Mouse (Mus musculus) embryonic facial prominence, embryonic 13.5 days (tissue): ENCODE data around the gene Asic2. TPM values are rescaled to one million over a fixed set of nuclear protein-coding genes. Genes with fewer than 3 reads are reported as not detected.

Experiments used
- ATAC-seq: fragments of 200-750 bp; cut with Nextera tagmentation; 2 replicates; pipeline ENCODE4 v1.8.0; 2017; ENCODE audit warnings: low read depth; ENCODE audit not compliant: insufficient number of reproducible peaks, insufficient read depth, low FRiP score, low TSS enrichment
- H3K27ac ChIP-seq: fragments of 300-500 bp; sonication (generic); 2 replicates; pipeline ENCODE4 v1.5.1; 2015; ENCODE audit warnings: moderate library complexity, mild to moderate bottlenecking, inconsistent platforms
- H3K27me3 ChIP-seq: fragments of 300-500 bp; sonication (generic); 2 replicates; pipeline ENCODE4 v1.6.1; 2015; ENCODE audit warnings: mild to moderate bottlenecking, inconsistent platforms
- H3K36me3 ChIP-seq: fragments of 300-500 bp; sonication (generic); 2 replicates; pipeline ENCODE4 v1.6.1; 2015; ENCODE audit warnings: mild to moderate bottlenecking, inconsistent platforms
- H3K4me1 ChIP-seq: fragments of 300-500 bp; sonication (generic); 2 replicates; pipeline ENCODE4 v1.6.1; 2015; ENCODE audit warnings: inconsistent platforms
- H3K4me2 ChIP-seq: fragments of 300-500 bp; sonication (generic); 2 replicates; pipeline ENCODE4 v1.6.1; 2015; ENCODE audit warnings: moderate library complexity, mild to moderate bottlenecking, inconsistent platforms
- H3K4me3 ChIP-seq: fragments of 300-500 bp; sonication (generic); 2 replicates; pipeline ENCODE4 v1.5.1; 2015; ENCODE audit warnings: mild to moderate bottlenecking, inconsistent platforms
- H3K9ac ChIP-seq: fragments of 300-500 bp; sonication (generic); 2 replicates; pipeline ENCODE4 v1.6.1; 2015; ENCODE audit warnings: mild to moderate bottlenecking, inconsistent platforms
- H3K9me3 ChIP-seq: fragments of 300-500 bp; sonication (generic); 2 replicates; pipeline ENCODE4 v1.6.1; 2016; ENCODE audit warnings: inconsistent platforms
- WGBS: fragments of 180-500 bp; shearing (Covaris S2); methylation state at CpG from one replicate; pipeline ENCODE4 v1.1.7; 2015; ENCODE audit warnings: mixed read lengths; 5-methylcytosine and 5-hydroxymethylcytosine counted together
- polyA plus RNA-seq: library from polyadenylated mRNA; unstranded; fragments of >200 nt; fragmentation: Nextera tagmentation; extraction: Ambion mirVana; gene quantifications from 2 replicates; pipeline ENCODE4 v1.2.1, GENCODE M21; 2015

Gene Asic2
- polyA plus RNA-seq, 1 experiment from 2014 or later: 0.60 TPM

- WGBS: 81% methylated on average over 6 of the region's 6 CpGs
- Histone ChIP-seq H3K36me3 (no peaks in the 10 kb centered on the region), H3K4me1 (no peaks in the 10 kb centered on the region), H3K9ac (no peak overlapping the region), H3K27me3 (no peaks in the 10 kb centered on the region), H3K4me2 (no peak overlapping the region), H3K4me3 (no peak overlapping the region), H3K9me3 (no peaks in the 10 kb centered on the region), H3K27ac (no peak overlapping the region)
- no peak for ATAC-seq
Observed at GRCm38 (mm10) chr11:81110049-81110448, 858.2 kb downstream of the Asic2 start.

GRCm38 (mm10) chr11:81106949-81107348, 861.3 kb downstream of the Asic2 start:
- no peak for ATAC-seq
- H3K27ac ChIP-seq: no peak overlapping the region
- no peak overlapping the region for H3K9ac ChIP-seq
- H3K9me3 ChIP-seq: no peaks in the 10 kb centered on the region
- no peaks in the 10 kb centered on the region for H3K27me3 ChIP-seq
- WGBS: 91% methylated on average over 1 of the region's 1 CpGs
- H3K4me1 ChIP-seq: no peaks in the 10 kb centered on the region
- H3K4me3 ChIP-seq: no peak overlapping the region
- H3K36me3 ChIP-seq: no peaks in the 10 kb centered on the region
- no peak overlapping the region for H3K4me2 ChIP-seq

GRCm38 (mm10) chr11:81100829-81101228, 867.4 kb downstream of the Asic2 start:
- Histone ChIP-seq H3K9ac (no peak overlapping the region), H3K4me3 (no peak overlapping the region), H3K4me1 (no peaks in the 10 kb centered on the region), H3K27me3 (no peaks in the 10 kb centered on the region), H3K4me2 (no peak overlapping the region), H3K27ac (no peak overlapping the region), H3K36me3 (no peaks in the 10 kb centered on the region), H3K9me3 (no peaks in the 10 kb centered on the region)
- ATAC-seq: no peak
- 81% methylated on average over 6 of the region's 6 CpGs for WGBS

GRCm38 (mm10) chr11:81096011-81096410, 872.2 kb downstream of the Asic2 start:
- H3K27ac ChIP-seq: no peak overlapping the region
- H3K4me2 ChIP-seq: no peak overlapping the region
- no peaks in the 10 kb centered on the region for H3K36me3 ChIP-seq
- H3K9ac ChIP-seq: no peak overlapping the region
- H3K9me3 ChIP-seq: no peaks in the 10 kb centered on the region
- H3K27me3 ChIP-seq: no peaks in the 10 kb centered on the region
- no peaks in the 10 kb centered on the region for H3K4me1 ChIP-seq
- ATAC-seq: no peak
- H3K4me3 ChIP-seq: no peak overlapping the region
- 80% methylated on average over 6 of the region's 6 CpGs for WGBS

- H3K4me2 ChIP-seq: no peak overlapping the region
- WGBS: 52% methylated on average over 8 of the region's 8 CpGs
- H3K9ac ChIP-seq: no peak overlapping the region
- no peaks in the 10 kb centered on the region for H3K27me3 ChIP-seq
- H3K27ac ChIP-seq: no peak overlapping the region
- no peaks in the 10 kb centered on the region for H3K9me3 ChIP-seq
- ATAC-seq: no peak
- H3K4me3 ChIP-seq: no peak overlapping the region
- no peaks in the 10 kb centered on the region for H3K4me1 ChIP-seq
- no peaks in the 10 kb centered on the region for H3K36me3 ChIP-seq
Observed at GRCm38 (mm10) chr11:81094581-81094980, 873.7 kb downstream of the Asic2 start.

- Histone ChIP-seq H3K36me3 (no peaks in the 10 kb centered on the region), H3K27ac (no peak overlapping the region), H3K4me1 (no peaks in the 10 kb centered on the region), H3K4me3 (no peak overlapping the region), H3K9ac (no peak overlapping the region), H3K9me3 (no peaks in the 10 kb centered on the region), H3K4me2 (no peak overlapping the region), H3K27me3 (no peaks in the 10 kb centered on the region)
- ATAC-seq: no peak
- WGBS: 79% methylated on average over 2 of the region's 2 CpGs
Observed at GRCm38 (mm10) chr11:81092161-81092560, 876.1 kb downstream of the Asic2 start.

- Histone ChIP-seq H3K4me3 (no peak overlapping the region), H3K27ac (no peak overlapping the region), H3K36me3 (no peaks in the 10 kb centered on the region), H3K4me2 (no peak overlapping the region), H3K27me3 (no peaks in the 10 kb centered on the region), H3K4me1 (peaks cover 12% of the 10 kb centered on the region), H3K9me3 (no peaks in the 10 kb centered on the region), H3K9ac (no peak overlapping the region)
- 73% methylated on average over 4 of the region's 4 CpGs for WGBS
- no peak for ATAC-seq
Observed at GRCm38 (mm10) chr11:81083822-81084221, 884.4 kb downstream of the Asic2 start.

GRCm38 (mm10) chr11:81080076-81080805, 888.0 kb downstream of the Asic2 start:
- Histone ChIP-seq H3K4me2 (no peak overlapping the region), H3K4me3 (no peak overlapping the region), H3K36me3 (no peaks in the 10 kb centered on the region), H3K27me3 (no peaks in the 10 kb centered on the region), H3K4me1 (peaks cover 14% of the 10 kb centered on the region), H3K9me3 (no peaks in the 10 kb centered on the region), H3K9ac (no peak overlapping the region), H3K27ac (no peak overlapping the region)
- WGBS: 68% methylated on average over 11 of the region's 11 CpGs
- no peak for ATAC-seq

- Histone ChIP-seq H3K9me3 (no peaks in the 10 kb centered on the region), H3K9ac (no peak overlapping the region), H3K4me3 (no peak overlapping the region), H3K4me2 (no peak overlapping the region), H3K27ac (no peak overlapping the region), H3K4me1 (peaks cover 14% of the 10 kb centered on the region), H3K36me3 (no peaks in the 10 kb centered on the region), H3K27me3 (no peaks in the 10 kb centered on the region)
- no peak for ATAC-seq
- WGBS: 24% methylated on average over 3 of the region's 3 CpGs
Observed at GRCm38 (mm10) chr11:81079237-81079636, 889.0 kb downstream of the Asic2 start.

- H3K27me3 ChIP-seq: no peaks in the 10 kb centered on the region
- WGBS: 83% methylated on average over 4 of the region's 4 CpGs
- no peaks in the 10 kb centered on the region for H3K4me1 ChIP-seq
- no peak overlapping the region for H3K4me3 ChIP-seq
- H3K9me3 ChIP-seq: no peaks in the 10 kb centered on the region
- ATAC-seq: no peak
- H3K9ac ChIP-seq: no peak overlapping the region
- H3K36me3 ChIP-seq: no peaks in the 10 kb centered on the region
- no peak overlapping the region for H3K27ac ChIP-seq
- H3K4me2 ChIP-seq: no peak overlapping the region
Observed at GRCm38 (mm10) chr11:81071836-81072235, 896.4 kb downstream of the Asic2 start.

- no peak overlapping the region for H3K27ac ChIP-seq
- WGBS: 85% methylated on average over 11 of the region's 11 CpGs
- no peaks in the 10 kb centered on the region for H3K4me1 ChIP-seq
- H3K27me3 ChIP-seq: no peaks in the 10 kb centered on the region
- H3K9me3 ChIP-seq: no peaks in the 10 kb centered on the region
- no peak overlapping the region for H3K9ac ChIP-seq
- no peak overlapping the region for H3K4me2 ChIP-seq
- H3K36me3 ChIP-seq: no peaks in the 10 kb centered on the region
- H3K4me3 ChIP-seq: no peak overlapping the region
- ATAC-seq: no peak
Observed at GRCm38 (mm10) chr11:81065386-81065785, 902.9 kb downstream of the Asic2 start.

- WGBS: 87% methylated on average over 2 of the region's 2 CpGs
- ATAC-seq: no peak
Observed at GRCm38 (mm10) chr11:81064006-81064405, 904.3 kb downstream of the Asic2 start.

More at GRCm38 (mm10) chr11:81064006-81064405, 904.3 kb downstream of the Asic2 start:
- Histone ChIP-seq H3K27ac (no peak overlapping the region), H3K4me3 (no peak overlapping the region), H3K36me3 (no peaks in the 10 kb centered on the region), H3K27me3 (no peaks in the 10 kb centered on the region), H3K4me1 (no peaks in the 10 kb centered on the region), H3K9ac (no peak overlapping the region), H3K9me3 (no peaks in the 10 kb centered on the region), H3K4me2 (no peak overlapping the region)
